In the genomic region with DNA sequence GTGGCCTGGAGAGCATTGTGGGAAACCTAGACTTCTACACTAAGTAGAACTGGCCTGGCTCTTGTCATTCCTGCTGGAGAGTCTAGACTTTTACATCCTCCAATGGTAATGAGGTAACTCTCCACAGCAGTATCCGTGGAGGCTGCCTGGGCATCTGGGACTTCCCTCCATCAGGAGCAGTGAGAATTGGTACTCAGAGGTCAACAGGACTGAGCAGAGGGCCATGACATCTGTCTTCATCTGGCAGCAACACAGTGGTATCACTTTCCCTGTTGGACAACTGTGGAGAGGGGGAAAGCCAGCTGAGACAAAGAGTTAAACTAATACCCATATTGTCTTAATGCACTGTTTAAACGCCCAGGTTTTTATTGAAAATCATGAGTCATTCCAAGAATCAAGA, we compare ENCODE assay signal across 28 mouse cellular contexts. TPM values are rescaled to one million over a fixed set of nuclear protein-coding genes. Genes with fewer than 3 reads are reported as not detected.
DNase-seq lines count a peak whose midpoint lies in the region; ATAC-seq and TF ChIP-seq lines count a peak whose summit lies in the region.
"Had no signal": no experiment of that assay in that cellular context is flagged by ENCODE, and none has a peak within 500 bp of the region (broad histone marks: within the 10 kb centered on the region; RNA-seq: fewer than 3 reads in every experiment).

No protein-coding gene starts in this region.

- no peak for TF ChIP-seq POLR2A in kidney, adult 2 months (IDR thresholded peaks at IDR 0.05; ENCODE audit: low read depth, low read length)

- no peaks in the 10 kb centered on the region for H3K36me3 ChIP-seq in neural tube, embryonic 15.5 days
- H3K36me3 ChIP-seq in kidney, adult 2 months (ENCODE audit: control insufficient read depth, insufficient read depth, low read length) = no peaks in the 10 kb centered on the region
- H3K36me3 ChIP-seq: embryonic facial prominence, embryonic 12.5 days; forebrain, embryonic 10.5 days; forebrain, embryonic 12.5 days; G1E had no signal

- no peak overlapping the region for H3K9ac ChIP-seq in neural tube, embryonic 15.5 days (replicated peaks)
- H3K9ac ChIP-seq: embryonic facial prominence, embryonic 12.5 days; forebrain, embryonic 12.5 days had no signal

- no peaks in the 10 kb centered on the region for H3K27me3 ChIP-seq in neural tube, embryonic 15.5 days (replicated peaks)
- no peaks in the 10 kb centered on the region for H3K27me3 ChIP-seq in kidney, adult 2 months (replicated peaks; ENCODE audit: control insufficient read depth, insufficient read depth, low read length)
- H3K27me3 ChIP-seq: CH12.LX; embryonic facial prominence, embryonic 12.5 days; forebrain, embryonic 12.5 days had no signal

- H3K4me2 ChIP-seq in neural tube, embryonic 15.5 days = no peak overlapping the region
- H3K4me2 ChIP-seq: embryonic facial prominence, embryonic 12.5 days; forebrain, embryonic 12.5 days had no signal

- no peaks in the 10 kb centered on the region for H3K4me1 ChIP-seq in neural tube, embryonic 15.5 days
- no peaks in the 10 kb centered on the region for H3K4me1 ChIP-seq in kidney, adult 2 months (ENCODE audit: control insufficient read depth, insufficient read depth, low read length)
- H3K4me1 ChIP-seq: embryonic facial prominence, embryonic 12.5 days; forebrain, embryonic 10.5 days; forebrain, embryonic 12.5 days had no signal

- intact Hi-C loops in left cerebral cortex, adult 2 months (cut with DNase I) = no loop called here

- H3K9me3 ChIP-seq in neural tube, embryonic 15.5 days (replicated peaks) = no peaks in the 10 kb centered on the region
- H3K9me3 ChIP-seq: embryonic facial prominence, embryonic 12.5 days; forebrain, embryonic 10.5 days; forebrain, embryonic 12.5 days; G1E had no signal

- TF ChIP-seq CTCF in left cerebral cortex, adult 2 months (IDR thresholded peaks at IDR 0.05) = no peak
- no peak for TF ChIP-seq CTCF in kidney, adult 2 months (conservative IDR thresholded peaks at IDR 0.05; ENCODE audit: insufficient read depth, insufficient read length, low read depth, low read length)

- H3K4me3 ChIP-seq in neural tube, embryonic 15.5 days (replicated peaks) = no peak overlapping the region
- H3K4me3 ChIP-seq in left cerebral cortex, adult 2 months = no peak overlapping the region
- H3K4me3 ChIP-seq in kidney, adult 2 months (ENCODE audit: insufficient read depth, low read depth, low read length) = no peak overlapping the region
- H3K4me3 ChIP-seq: embryonic facial prominence, embryonic 12.5 days; erythroblast, embryonic 14.5 days; forebrain, embryonic 10.5 days; forebrain, embryonic 12.5 days had no signal

- H3K27ac ChIP-seq in neural tube, embryonic 15.5 days (replicated peaks) = no peak overlapping the region
- H3K27ac ChIP-seq in left cerebral cortex, adult 2 months = no peak overlapping the region
- H3K27ac ChIP-seq in kidney, adult 2 months (ENCODE audit: insufficient read depth, low read depth, low read length) = no peak overlapping the region
- H3K27ac ChIP-seq: embryonic facial prominence, embryonic 12.5 days; forebrain, embryonic 10.5 days; forebrain, embryonic 12.5 days had no signal

- WGBS in neural tube, embryonic 15.5 days = 80% methylated on average over 2 of the region's 2 CpGs
- 52% methylated on average over 2 of the region's 2 CpGs for WGBS in kidney, adult 2 months

- DNase-seq in heart, adult 11 months = peak; percentile 63
- no peak for DNase-seq in heart, postnatal 4 days
- peak; percentile 12 for DNase-seq in neural tube, embryonic 10.5 days (ENCODE audit: extremely low spot score, low spot score)
- DNase-seq in left cerebral cortex, adult 2 months (ENCODE audit: extremely low spot score in 1 of 2, low spot score in 2 of 2) = no peak
- no peak for DNase-seq in kidney, adult 2 months
- DNase-seq: adrenal gland, adult 2 months; adrenal gland, postnatal 10 days; adrenal gland, postnatal 25 days; B cell, adult 2 months; cerebellum, adult 11 months; cerebellum, adult 18-20 months; cerebellum, adult 8-10 months; cerebellum, adult 9-11 months; cerebellum, postnatal 14 days; cerebellum, postnatal 36 days; embryo, embryonic 11 days had no signal

- ATAC-seq in neural tube, embryonic 15.5 days (ENCODE audit: low FRiP score) = no peak
- ATAC-seq in erythroblast, adult 5-6 weeks (replicated peaks; ENCODE audit: low FRiP score, poor library complexity, severe bottlenecking) = 0 out of 2 replicates have a peak, but pooled peaks have one; percentile 23
- ATAC-seq: CD4-positive, CD25-positive, alpha-beta regulatory T cell, adult 4 months; forebrain, embryonic 14.5 days; forebrain, embryonic 16.5 days had no signal

RNA-seq across cellular contexts. Expression of a gene that starts 26.2 kb away (rescaled TPM):
- under 1 TPM in 1 of 2 experiments, not detected in 1; 0.09 TPM for total RNA-seq in heart, postnatal 4 days (2021)
- 0.38 and 0.73 TPM in 2 replicates for polyA plus RNA-seq in neural tube, embryonic 15.5 days (2015; fragmentation: Nextera tagmentation; extraction: Ambion mirVana)
- total RNA-seq in erythroblast, adult 5-6 weeks (2015; ENCODE audit: low replicate concordance) = not detected in 2 replicates
- total RNA-seq in erythroblast, adult 5-6 weeks (2017; ENCODE audit: low replicate concordance) = not detected in 2 replicates
- 1 to 10 TPM; 2.0 to 3.8 TPM for total RNA-seq in left cerebral cortex, adult 2 months (2021)
- 1.5 and 1.8 TPM in 2 replicates for polyA plus RNA-seq in kidney, adult 2 months (2012; rRNA removed)
- total RNA-seq: adrenal gland, adult 2 months; adrenal gland, postnatal 10 days; adrenal gland, postnatal 25 days; CH12.LX; common myeloid progenitor, adult 5-6 weeks had no signal
- polyA plus RNA-seq: adrenal gland, adult 2 months; CD4-positive, CD25-positive, alpha-beta regulatory T cell, adult 4 months; erythroblast, embryonic 14.5 days; forebrain, embryonic 12.5 days; G1E had no signal

Comparison
In these comparisons a context has a peak if more than half of its experiments do, and no peak if none do; other contexts are left out.
1. DNase-seq: peak in heart, adult 11 months (single experiment) and neural tube, embryonic 10.5 days (single experiment); none in heart, postnatal 4 days (single experiment), left cerebral cortex, adult 2 months (0 of 2) and kidney, adult 2 months (single experiment).